Mouse (Mus musculus) MEL (cell line): ENCODE results near the gene Mgat5. TPM values are rescaled to one million over a fixed set of nuclear protein-coding genes. Genes with fewer than 3 reads are reported as not detected.
A peak's percentile ranks its signal among the peaks of the same experiment; 100 is the strongest.

Experiments used
- DNase-seq: peaks from one replicate; pipeline ENCODE4 v3.0.0; 2011; ENCODE audit warnings: low read depth, low spot score
- H3K27ac ChIP-seq: 2 replicates; pipeline ENCODE4 v1.5.1; 2012; ENCODE audit warnings: low read depth, mild to moderate bottlenecking, control low read depth, low read length, moderate library complexity; ENCODE audit not compliant: control insufficient read depth
- H3K27me3 ChIP-seq, 2 experiments: fragments of 150-350 bp in 1 of 2; sonication (generic) in 1 of 2; 2 replicates each; pipeline ENCODE4 v1.6.1; 2012; ENCODE audit warnings: low read length in 2 of 2, mild to moderate bottlenecking in 2 of 2, improper control_type of control experiment in 1 of 2, moderate library complexity in 1 of 2; ENCODE audit not compliant: insufficient read depth in 2 of 2, control insufficient read depth in 1 of 2
- H3K36me3 ChIP-seq, 2 experiments: 2 replicates each; pipeline ENCODE4 v1.6.1; 2012 to 2014; ENCODE audit warnings: low read length in 2 of 2, improper control_type of control experiment in 1 of 2, inconsistent platforms in 1 of 2, mild to moderate bottlenecking in 1 of 2; ENCODE audit not compliant: insufficient read depth in 2 of 2, control insufficient read depth in 1 of 2
- H3K4me1 ChIP-seq, 2 experiments: fragments of 150-350 bp in 1 of 2; sonication (generic) in 1 of 2; 2 replicates each; pipeline ENCODE4 v1.6.1; 2012; ENCODE audit warnings: low read length in 2 of 2, improper control_type of control experiment in 1 of 2, mild to moderate bottlenecking in 1 of 2; ENCODE audit not compliant: insufficient read depth in 2 of 2, control insufficient read depth in 1 of 2
- H3K4me3 ChIP-seq, 2 experiments: fragments of 150-350 bp in 1 of 2; sonication (generic) in 1 of 2; 2 replicates each; pipeline ENCODE4 v1.5.1; 2012; ENCODE audit warnings: low read depth in 2 of 2, low read length in 2 of 2, mild to moderate bottlenecking in 2 of 2, moderate library complexity in 2 of 2, control low read depth in 1 of 2, improper control_type of control experiment in 1 of 2; ENCODE audit not compliant: control insufficient read depth in 1 of 2, insufficient read depth in 1 of 2
- H3K79me2 ChIP-seq: 2 replicates; pipeline ENCODE4 v1.6.1; 2012; ENCODE audit warnings: mild to moderate bottlenecking, low read length, moderate library complexity; ENCODE audit not compliant: control insufficient read depth, poor library complexity, insufficient read depth
- H3K9ac ChIP-seq: 2 replicates; pipeline ENCODE4 v1.6.1; 2012; ENCODE audit warnings: low read depth, mild to moderate bottlenecking, control low read depth, low read length, moderate library complexity; ENCODE audit not compliant: control insufficient read depth, poor library complexity, severe bottlenecking
- H3K9me3 ChIP-seq: fragments of 150-350 bp; sonication (generic); replicated peaks from 2 replicates; pipeline ENCODE4 v1.6.1; 2012; ENCODE audit warnings: mild to moderate bottlenecking, low read length, improper control_type of control experiment, moderate library complexity; ENCODE audit not compliant: insufficient read depth
- BHLHE40 ChIP-seq: IDR thresholded peaks from 2 replicates; pipeline ENCODE4 v1.6.1; 2012; ENCODE audit warnings: low read depth, mild to moderate bottlenecking, inconsistent platforms, low read length, improper control_type of control experiment, borderline replicate concordance
- CHD1 ChIP-seq: IDR thresholded peaks from 2 replicates; pipeline ENCODE4 v1.6.1; 2012; ENCODE audit warnings: low read depth, mild to moderate bottlenecking, inconsistent platforms, low read length, improper control_type of control experiment
- E2F4 ChIP-seq: IDR thresholded peaks from 2 replicates; pipeline ENCODE4 v1.6.1; 2011; ENCODE audit warnings: low read depth, low read length, improper control_type of control experiment, borderline replicate concordance
- ELF1 ChIP-seq: IDR thresholded peaks from 2 replicates; pipeline ENCODE4 v1.6.1; 2014; ENCODE audit warnings: low read depth, mild to moderate bottlenecking, inconsistent platforms, low read length, improper control_type of control experiment, moderate library complexity
- ETS1 ChIP-seq: IDR thresholded peaks from 2 replicates; pipeline ENCODE4 v1.6.1; 2012; ENCODE audit warnings: low read depth, mild to moderate bottlenecking, inconsistent platforms, low read length, improper control_type of control experiment, moderate library complexity
- GABPA ChIP-seq: IDR thresholded peaks from 2 replicates; pipeline ENCODE4 v1.6.1; 2012; ENCODE audit warnings: low read depth, mild to moderate bottlenecking, inconsistent platforms, low read length, improper control_type of control experiment, moderate library complexity
- GATA1 ChIP-seq: IDR thresholded peaks from 2 replicates; pipeline ENCODE4 v1.6.1; 2011; ENCODE audit warnings: low read depth, low read length, improper control_type of control experiment
- JUND ChIP-seq: IDR thresholded peaks from 2 replicates; pipeline ENCODE4 v1.6.1; 2011; ENCODE audit warnings: low read depth, mild to moderate bottlenecking, improper control_type of control experiment, low read length
- MAZ ChIP-seq: IDR thresholded peaks from 2 replicates; pipeline ENCODE4 v1.6.1; 2012; ENCODE audit warnings: low read depth, mild to moderate bottlenecking, inconsistent platforms, low read length, improper control_type of control experiment
- MEF2A ChIP-seq: IDR thresholded peaks from 2 replicates; pipeline ENCODE4 v1.6.1; 2014; ENCODE audit warnings: low read depth, mild to moderate bottlenecking, inconsistent platforms, low read length, improper control_type of control experiment; ENCODE audit not compliant: poor library complexity, insufficient replicate concordance, severe bottlenecking; ENCODE audit errors: extremely low read depth
- NRF1 ChIP-seq: IDR thresholded peaks from 2 replicates; pipeline ENCODE4 v1.6.1; 2014; ENCODE audit warnings: low read depth, mild to moderate bottlenecking, inconsistent platforms, low read length, improper control_type of control experiment, moderate library complexity; ENCODE audit not compliant: poor library complexity, insufficient read depth, severe bottlenecking
- POLR2A ChIP-seq, 2 experiments: IDR thresholded peaks; 2 replicates each; pipeline ENCODE4 v1.6.1; 2011 to 2012; ENCODE audit warnings: low read length in 2 of 2, mild to moderate bottlenecking in 2 of 2, control low read depth in 1 of 2, improper control_type of control experiment in 1 of 2, low read depth in 1 of 2, moderate library complexity in 1 of 2; ENCODE audit not compliant: control insufficient read depth in 1 of 2, insufficient read depth in 1 of 2, poor library complexity in 1 of 2
- POLR2AphosphoS2 ChIP-seq: IDR thresholded peaks from 2 replicates; pipeline ENCODE4 v1.6.1; 2011; ENCODE audit warnings: low read length, improper control_type of control experiment
- RCOR1 ChIP-seq: IDR thresholded peaks from 2 replicates; pipeline ENCODE4 v1.6.1; 2012; ENCODE audit warnings: low read depth, mild to moderate bottlenecking, inconsistent platforms, low read length, improper control_type of control experiment
- SIN3A ChIP-seq: IDR thresholded peaks from 2 replicates; pipeline ENCODE4 v1.6.1; 2012; ENCODE audit warnings: low read length, improper control_type of control experiment, inconsistent platforms
- SMC3 ChIP-seq: IDR thresholded peaks from 2 replicates; pipeline ENCODE4 v1.6.1; 2011; ENCODE audit warnings: low read depth, low read length, improper control_type of control experiment
- UBTF ChIP-seq: IDR thresholded peaks from 2 replicates; pipeline ENCODE4 v1.6.1; 2012; ENCODE audit warnings: low read depth, mild to moderate bottlenecking, inconsistent platforms, low read length, improper control_type of control experiment, moderate library complexity, borderline replicate concordance; ENCODE audit not compliant: insufficient read depth
- USF1 ChIP-seq: IDR thresholded peaks from 2 replicates; pipeline ENCODE4 v1.6.1; 2014; ENCODE audit warnings: low read depth, mild to moderate bottlenecking, inconsistent platforms, low read length, improper control_type of control experiment, moderate library complexity
- USF2 ChIP-seq, 2 experiments: IDR thresholded peaks; 2 replicates each; pipeline ENCODE4 v1.6.1; 2011 to 2012; ENCODE audit warnings: improper control_type of control experiment in 2 of 2, low read length in 2 of 2, borderline replicate concordance in 1 of 2, inconsistent platforms in 1 of 2, low read depth in 1 of 2, mild to moderate bottlenecking in 1 of 2; ENCODE audit not compliant: insufficient read depth in 1 of 2
- ZC3H11A ChIP-seq: IDR thresholded peaks from 2 replicates; pipeline ENCODE4 v1.6.1; 2012; ENCODE audit warnings: low read depth, mild to moderate bottlenecking, inconsistent platforms, low read length, improper control_type of control experiment
- polyA plus RNA-seq, 2 experiments: library from polyadenylated mRNA; stranded (reverse) in 1 of 2; unstranded in 1 of 2; fragments of >175 nt in 1 of 2; fragments of >200 nt in 1 of 2; gene quantifications; 2 replicates each; pipeline versions ENCODE4 v1.2.1 to v1.2.4; 2012; ENCODE audit warnings: low replicate concordance in 2 of 2, low read depth in 1 of 2; ENCODE audit not compliant: insufficient read length in 2 of 2, insufficient read depth in 1 of 2, missing spikeins in 1 of 2
- total RNA-seq: library from RNA; depleted of rRNA; stranded (reverse); fragments of 300-350 nt; gene quantifications from 2 replicates; pipeline ENCODE4 v1.2.3, GENCODE M21; 2012

Gene Mgat5
- total and polyA plus RNA-seq, 3 experiments, result 6.9 to 9.5 TPM; not detected in 1

GRCm38 (mm10) chr1:127284975-127285374, 80.2 kb downstream of the Mgat5 start:
- Histone ChIP-seq H3K79me2 (no peaks in the 10 kb centered on the region), H3K9me3 (no peaks in the 10 kb centered on the region), H3K36me3 (no peaks in the 10 kb centered on the region), H3K4me3 (no peak overlapping the region), H3K27me3 (no peaks in the 10 kb centered on the region), H3K27ac (no peak overlapping the region), H3K4me1 (no peaks in the 10 kb centered on the region), H3K9ac (no peak overlapping the region)
- TF ChIP-seq GABPA (no peak), SIN3A (no peak), USF2 (IDR thresholded peaks at IDR 0.05; ENCODE audit: borderline replicate concordance in 1 of 2, insufficient read depth in 1 of 2, low read depth in 1 of 2, low read length in 2 of 2) (no peak), USF1 (no peak), E2F4 (no peak)
- DNase-seq, result no peak

GRCm38 (mm10) chr1:127287505-127287904, 82.7 kb downstream of the Mgat5 start:
- no peak overlapping the region for H3K9ac ChIP-seq
- no peak overlapping the region for H3K27ac ChIP-seq
- DNase-seq, result no peak
- no peaks in the 10 kb centered on the region; a peak in 1 of 4 replicates for H3K4me1 ChIP-seq
- TF ChIP-seq GATA1 (peak; percentile 62), JUND (no peak), RCOR1 (peak; percentile 61), MEF2A (no peak)
- TF ChIP-seq, all 39 proteins: peak for 2
- Histone ChIP-seq H3K27me3 (no peaks in the 10 kb centered on the region), H3K36me3 (no peaks in the 10 kb centered on the region), H3K79me2 (no peaks in the 10 kb centered on the region), H3K4me3 (no peak overlapping the region), H3K9me3 (no peaks in the 10 kb centered on the region)

- Histone ChIP-seq H3K36me3 (no peaks in the 10 kb centered on the region), H3K4me1 (peaks cover under 1 to 4% of the 10 kb centered on the region in 2 experiments; a peak in 2 of 4 replicates), H3K27me3 (no peaks in the 10 kb centered on the region), H3K79me2 (no peaks in the 10 kb centered on the region), H3K4me3 (no peak overlapping the region), H3K27ac (no peak overlapping the region), H3K9ac (no peak overlapping the region), H3K9me3 (no peaks in the 10 kb centered on the region)
- DNase-seq, result no peak
- TF ChIP-seq E2F4, result no peak
- TF ChIP-seq NRF1, result no peak
- no peak for TF ChIP-seq POLR2AphosphoS2
- no peak for TF ChIP-seq ETS1
- TF ChIP-seq POLR2A (IDR thresholded peaks at IDR 0.05; ENCODE audit: control insufficient read depth in 1 of 2, insufficient read depth in 1 of 2, low read depth in 1 of 2, low read length in 2 of 2, poor library complexity in 1 of 2), result no peak
- TF ChIP-seq ELF1, result no peak
- no peak for TF ChIP-seq UBTF
- no peak for TF ChIP-seq BHLHE40
- no peak for TF ChIP-seq MEF2A
- TF ChIP-seq ZC3H11A, result no peak
- TF ChIP-seq SMC3, result no peak
- no peak for TF ChIP-seq CHD1
- no peak for TF ChIP-seq MAZ
- TF ChIP-seq, all 39 proteins: peak for 0
Observed at GRCm38 (mm10) chr1:127290879-127291278, 86.1 kb downstream of the Mgat5 start.
